Mouse (Mus musculus) C2C12 (cell line): Measurements from ENCODE around the gene Mtor.

Source experiments
- CEBPB ChIP-seq: IDR thresholded peaks from one replicate; pipeline ENCODE4 v1.6.1; 2011; ENCODE audit warnings: low read depth, mild to moderate bottlenecking, control low read depth, moderate library complexity
- CTCF ChIP-seq: IDR thresholded peaks from one replicate; pipeline ENCODE4 v1.5.1; 2011; ENCODE audit not compliant: control insufficient read depth, insufficient read depth, insufficient read length
- FOSL1 ChIP-seq: IDR thresholded peaks from one replicate; pipeline ENCODE4 v1.8.0; 2011; ENCODE audit warnings: mild to moderate bottlenecking, low read length; ENCODE audit not compliant: poor library complexity, insufficient read depth, severe bottlenecking
- MAX ChIP-seq: IDR thresholded peaks from one replicate; pipeline ENCODE4 v1.6.1; 2011; ENCODE audit warnings: mild to moderate bottlenecking, control low read depth
- MYOD1 ChIP-seq: IDR thresholded peaks from one replicate; pipeline ENCODE4 v1.6.1; 2011; ENCODE audit warnings: low read depth; ENCODE audit not compliant: control insufficient read depth, insufficient read length
- USF1 ChIP-seq: IDR thresholded peaks from one replicate; pipeline ENCODE4 v1.6.1; 2011; ENCODE audit warnings: low read depth, mild to moderate bottlenecking, control low read depth, moderate library complexity

DNA sequence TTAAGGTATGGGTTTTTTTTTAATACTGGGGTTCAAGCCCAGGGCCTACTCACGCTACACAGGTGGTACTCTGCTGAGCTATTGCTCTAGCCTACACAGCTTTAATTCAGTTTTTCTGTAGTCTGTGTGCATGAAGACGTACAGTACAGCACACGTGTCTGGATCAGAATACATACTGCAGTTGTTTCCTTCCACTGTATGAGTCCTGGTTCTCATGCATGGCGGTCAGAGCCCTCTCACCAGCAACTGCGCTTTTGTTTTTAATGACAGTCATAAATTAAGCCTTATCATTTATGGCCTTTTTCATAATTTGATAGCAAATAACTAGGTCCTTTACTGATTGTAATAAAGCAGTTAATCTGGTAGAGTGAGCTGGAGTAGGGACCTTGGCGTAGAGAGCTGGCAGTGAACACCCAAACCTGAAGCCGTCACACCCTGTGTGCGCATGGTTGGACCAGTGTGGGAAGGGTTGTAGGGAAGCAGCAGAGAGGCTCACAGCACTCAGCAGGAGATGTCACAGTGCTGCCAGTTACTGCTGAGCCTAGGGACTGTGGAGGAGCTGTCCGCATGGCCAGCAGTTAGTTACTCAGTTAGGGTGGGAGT, 122.4 kb downstream of the Mtor start:
- no peak for TF ChIP-seq CTCF
- no peak for TF ChIP-seq MAX
- no peak for TF ChIP-seq USF1
- TF ChIP-seq MYOD1: no peak
- no peak for TF ChIP-seq CEBPB
- TF ChIP-seq FOSL1: no peak
